Mouse (Mus musculus) skeletal muscle tissue, adult 2 months (tissue): Measurements from ENCODE around the gene Espl1.
A peak's percentile ranks its signal among the peaks of the same experiment; 100 is the strongest.

ENCODE experiments used
- DNase-seq: peaks from one replicate; pipeline ENCODE4 v3.0.0-alpha.2; 2012; ENCODE audit warnings: low read depth, low spot score

Espl1 gene

DNA sequence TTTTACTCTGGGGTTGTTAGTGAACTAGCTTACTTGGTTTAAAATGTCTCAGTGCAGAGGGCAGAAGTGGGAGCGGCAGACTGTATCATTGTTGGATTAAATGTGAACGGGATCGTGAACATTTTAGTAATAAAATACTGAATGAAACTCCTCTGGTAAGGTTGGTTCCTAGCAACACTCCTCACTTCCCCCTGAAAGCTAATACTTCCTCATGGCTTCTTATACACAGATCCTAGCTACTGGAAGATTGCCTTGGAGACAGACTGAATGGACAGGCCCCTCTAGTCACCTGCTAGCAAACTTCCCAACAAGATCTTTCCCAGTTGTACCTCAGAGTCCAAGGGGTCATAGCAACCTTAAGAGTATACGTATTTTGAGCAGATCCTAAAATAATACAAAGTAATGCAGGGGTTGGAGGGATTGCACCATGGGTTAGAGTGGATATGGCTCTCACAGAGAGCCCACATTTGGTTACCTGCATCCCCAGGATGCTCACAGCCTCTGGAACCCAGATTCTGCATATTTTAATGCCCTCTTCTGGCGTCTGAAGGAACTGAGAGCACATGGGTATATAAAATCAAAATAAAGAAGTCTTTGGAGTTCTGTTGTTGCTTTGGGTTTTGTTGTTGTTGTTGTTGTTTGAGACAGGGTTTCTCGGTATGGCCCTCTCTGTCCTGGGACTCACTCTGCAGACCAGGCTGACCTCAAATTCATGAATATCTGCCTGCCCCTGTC is 21.9 kb upstream of the Espl1 start:
- no peak for DNase-seq

DNA sequence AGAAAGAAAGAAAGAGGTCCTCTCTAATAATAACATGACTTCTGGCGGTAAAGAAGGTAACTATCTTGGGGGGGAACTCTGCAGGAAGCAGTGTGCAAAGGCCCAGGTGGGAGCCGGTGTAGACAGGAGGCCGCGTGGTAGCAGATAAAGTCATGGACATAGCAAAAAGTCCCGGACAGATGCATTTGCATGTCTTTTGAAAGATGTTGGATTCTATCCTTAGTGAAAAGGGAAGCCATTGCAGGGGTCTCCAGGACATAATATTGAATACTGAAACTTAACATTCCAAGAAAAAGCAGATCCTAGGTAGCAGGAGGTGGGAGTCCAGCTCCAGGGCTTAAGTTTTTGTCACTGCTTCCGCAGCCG is 17.4 kb upstream of the Espl1 start:
- DNase-seq: no peak

DNA sequence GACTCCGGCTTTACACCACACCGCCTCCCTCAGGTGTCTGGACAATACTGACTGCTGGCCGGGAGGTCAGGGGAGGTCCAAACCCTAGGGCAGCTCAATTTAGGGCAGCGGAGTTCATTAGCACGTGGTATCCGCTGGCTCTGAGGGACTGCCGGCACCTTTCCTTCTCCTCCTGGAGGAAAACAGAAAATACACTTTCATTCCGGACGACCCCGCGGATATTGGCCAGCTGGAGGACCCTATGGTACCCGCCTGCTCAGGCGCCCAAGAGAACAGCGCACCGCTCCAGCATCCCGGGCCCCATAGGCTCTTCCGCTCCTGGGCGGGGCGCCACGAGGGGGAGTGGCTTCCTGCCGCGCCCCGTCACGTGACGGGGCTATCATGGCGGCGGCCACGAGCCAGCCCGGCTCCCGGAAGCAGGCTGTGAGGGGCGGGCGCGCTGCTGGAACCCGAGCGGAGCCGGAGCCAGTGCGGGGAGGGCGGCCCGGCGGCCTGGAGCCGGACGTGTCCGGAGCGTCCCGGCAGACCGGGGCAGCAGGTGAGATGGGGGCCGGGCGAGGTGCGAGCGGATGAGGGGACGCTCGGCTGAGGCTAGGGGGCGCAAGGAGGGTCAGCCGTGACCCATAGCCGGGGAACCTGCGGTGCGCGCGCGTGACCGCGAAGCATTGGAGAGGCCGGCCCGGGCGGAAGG is 16.8 kb upstream of the Espl1 start, which contains the start of gene Mfsd5:
Gene Mfsd5, plus strand, starts transcription at position 363 of the 691 bp plus-strand sequence.
- DNase-seq: peak; percentile 89

DNA sequence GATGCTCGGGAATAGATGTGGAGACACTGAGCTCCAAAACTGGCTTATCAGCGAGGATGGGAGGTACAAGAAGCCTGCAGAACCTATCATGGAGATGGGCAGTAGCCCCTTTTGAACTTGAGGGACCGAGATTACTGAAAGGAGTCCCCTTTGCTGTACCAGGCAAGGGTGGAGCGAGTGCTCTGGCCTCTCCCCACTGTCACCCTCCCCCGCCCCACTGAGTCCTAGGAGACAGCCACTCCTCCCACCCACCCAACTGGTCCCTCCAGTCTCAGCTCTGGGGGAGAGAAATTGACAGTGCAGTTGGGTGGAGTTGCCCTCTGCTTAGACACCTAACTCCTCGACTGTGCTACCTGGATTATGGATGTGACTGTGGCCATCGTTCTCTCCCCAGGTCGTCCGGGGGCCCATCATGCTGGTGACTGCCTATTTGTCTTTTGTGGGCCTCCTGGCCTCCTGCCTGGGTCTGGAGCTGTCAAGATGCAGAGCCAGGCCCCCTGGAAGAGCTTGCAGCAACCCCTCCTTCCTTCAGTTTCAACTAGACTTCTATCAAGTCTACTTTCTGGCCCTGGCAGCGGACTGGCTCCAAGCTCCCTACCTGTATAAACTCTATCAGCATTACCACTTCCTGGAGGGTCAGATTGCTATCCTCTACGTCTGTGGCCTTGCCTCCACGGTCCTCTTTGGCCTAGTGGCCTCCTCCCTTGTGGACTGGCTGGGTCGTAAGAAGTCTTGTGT is 16.1 kb upstream of the Espl1 start:
- no peak for DNase-seq

DNA sequence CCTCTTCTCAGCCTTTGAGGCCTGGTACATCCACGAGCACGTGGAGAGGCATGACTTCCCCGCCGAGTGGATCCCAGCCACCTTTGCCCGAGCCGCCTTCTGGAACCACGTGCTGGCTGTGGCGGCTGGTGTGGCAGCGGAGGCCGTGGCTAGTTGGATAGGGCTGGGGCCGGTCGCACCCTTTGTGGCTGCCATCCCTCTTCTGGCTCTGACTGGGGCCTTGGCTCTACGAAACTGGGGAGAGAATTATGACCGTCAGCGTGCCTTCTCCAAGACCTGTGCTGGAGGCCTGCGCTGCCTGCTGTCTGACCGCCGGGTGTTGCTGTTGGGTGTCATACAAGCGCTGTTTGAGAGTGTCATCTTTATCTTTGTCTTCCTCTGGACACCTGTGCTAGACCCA is 15.4 kb upstream of the Espl1 start:
- DNase-seq: no peak

DNA sequence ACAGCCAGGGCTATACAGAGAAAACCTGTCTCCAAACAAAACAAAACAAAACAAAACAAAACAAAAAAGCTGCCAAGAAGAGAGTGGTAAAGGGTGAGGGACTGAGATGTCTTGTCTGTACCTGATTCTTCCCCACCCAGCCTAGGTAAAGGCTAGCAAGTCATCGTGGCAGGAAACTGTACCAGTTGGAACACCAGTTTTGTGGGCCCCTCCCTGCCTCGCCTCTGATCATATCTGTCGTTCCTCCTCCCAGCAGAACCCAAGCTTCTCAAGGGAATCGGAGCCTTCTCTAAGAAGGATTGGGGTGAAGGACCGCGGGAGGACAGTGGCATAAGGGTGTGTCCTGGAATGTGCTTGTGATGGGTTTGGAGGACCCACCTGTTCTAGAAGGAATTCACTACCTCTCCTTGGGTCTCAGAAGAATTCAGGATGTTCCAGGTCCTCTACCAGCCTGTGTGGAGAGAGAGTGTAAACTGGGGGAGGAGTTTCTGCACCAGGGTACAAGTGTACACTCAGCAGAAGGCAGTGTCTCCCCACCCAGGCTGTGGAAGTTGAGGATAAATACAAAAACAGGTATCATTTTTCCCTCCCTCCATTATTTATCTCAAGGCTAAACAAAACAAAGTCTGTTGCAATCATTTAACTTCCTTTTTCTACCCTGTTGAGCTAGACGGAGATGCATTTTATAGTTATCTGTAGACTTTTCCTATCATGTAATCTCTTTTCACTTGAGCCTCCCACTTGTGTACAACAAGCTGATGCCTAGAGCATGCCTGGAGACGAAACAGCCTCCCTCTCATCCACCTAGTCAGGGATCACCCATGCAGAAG is 13.4 kb upstream of the Espl1 start:
- DNase-seq: no peak

DNA sequence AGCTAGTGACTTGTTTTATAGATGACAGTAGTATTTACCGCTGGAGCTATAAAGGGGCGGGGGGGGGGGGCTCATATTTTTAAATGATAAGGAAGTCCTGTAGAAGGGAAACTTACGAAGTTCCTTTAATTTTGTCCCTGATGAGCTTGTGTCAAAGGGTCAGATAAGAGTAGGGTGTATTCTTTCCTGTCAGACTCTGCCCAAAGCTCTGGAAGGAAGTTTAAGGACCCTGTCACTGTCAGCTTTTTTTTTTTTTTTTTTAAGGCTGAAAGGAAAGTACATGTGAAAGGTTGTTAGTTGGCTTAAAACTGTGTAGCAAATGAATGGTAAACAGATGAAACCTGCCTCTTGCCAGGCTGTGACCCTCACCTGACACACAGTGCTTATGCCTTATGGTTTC is 12.4 kb upstream of the Espl1 start:
- no peak for DNase-seq

DNA sequence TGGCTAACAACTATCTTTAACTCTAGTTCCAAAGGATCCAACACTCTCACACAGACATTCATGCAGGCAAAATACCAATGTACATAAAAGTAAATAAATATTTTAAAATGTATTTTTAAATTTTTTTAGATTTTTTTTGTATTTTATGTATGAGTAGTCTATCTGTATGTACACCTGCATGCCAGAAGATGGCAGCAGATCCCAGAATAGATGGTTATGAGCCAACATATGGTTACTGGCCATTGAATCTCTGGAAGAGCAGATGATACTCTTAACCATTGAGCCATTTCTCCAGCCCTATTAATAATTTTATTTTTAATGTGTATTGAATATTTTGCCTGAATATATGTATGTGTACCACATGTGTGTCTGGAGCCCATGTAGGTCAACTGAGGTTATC is 8.7 kb upstream of the Espl1 start:
- DNase-seq: no peak

DNA sequence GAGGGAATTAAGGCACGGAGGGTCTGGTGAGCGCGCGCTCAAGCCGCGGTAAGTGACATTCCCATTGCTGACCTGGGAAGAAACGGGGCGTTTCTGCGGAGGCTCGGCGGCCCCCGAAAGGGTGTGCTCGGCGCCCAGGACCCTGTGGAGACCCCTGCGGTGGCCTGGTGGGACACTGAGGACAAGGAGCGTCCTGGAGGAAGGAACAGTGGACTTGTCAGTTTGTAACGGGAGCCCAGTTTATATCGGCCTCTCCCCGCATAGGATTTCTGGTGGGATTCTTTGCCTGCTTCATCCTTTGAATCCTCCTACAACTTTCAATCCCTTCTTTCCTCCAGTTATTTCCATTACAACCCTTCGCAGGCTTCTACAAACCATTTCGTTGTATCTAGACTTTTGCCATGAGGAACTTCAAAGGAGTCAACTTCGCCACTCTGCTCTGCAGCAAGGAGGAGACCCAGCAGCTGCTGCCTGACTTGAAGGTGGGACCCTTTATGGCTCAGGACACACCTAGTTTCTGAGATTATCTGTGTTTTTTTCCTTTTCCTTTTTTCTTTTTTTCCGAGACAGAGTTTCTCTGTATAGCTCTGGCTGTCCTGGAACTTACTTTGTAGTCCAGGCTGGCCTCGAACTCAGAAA is 421 bp downstream of the Espl1 start:
- no peak for DNase-seq

DNA sequence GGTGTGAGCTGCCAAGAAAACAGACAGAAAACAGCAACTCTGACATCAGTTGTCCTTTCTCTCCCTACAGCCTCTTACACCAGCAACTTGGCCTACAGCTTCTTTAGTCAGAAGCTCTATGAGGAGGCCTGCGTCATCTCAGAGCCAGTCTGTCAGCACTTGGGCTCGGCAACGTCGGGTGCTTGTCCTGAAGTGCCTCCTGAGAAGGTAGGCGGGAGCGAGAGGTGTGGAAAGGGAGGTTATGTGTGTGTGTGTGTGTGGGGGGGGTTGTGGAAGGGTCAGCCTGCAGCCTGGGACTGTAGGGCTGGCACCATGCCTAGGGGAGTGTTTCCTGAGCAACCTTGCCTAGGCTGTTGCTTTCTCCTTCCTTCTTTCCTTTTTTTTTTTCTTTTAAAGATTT is 6.5 kb downstream of the Espl1 start:
- DNase-seq: no peak

DNA sequence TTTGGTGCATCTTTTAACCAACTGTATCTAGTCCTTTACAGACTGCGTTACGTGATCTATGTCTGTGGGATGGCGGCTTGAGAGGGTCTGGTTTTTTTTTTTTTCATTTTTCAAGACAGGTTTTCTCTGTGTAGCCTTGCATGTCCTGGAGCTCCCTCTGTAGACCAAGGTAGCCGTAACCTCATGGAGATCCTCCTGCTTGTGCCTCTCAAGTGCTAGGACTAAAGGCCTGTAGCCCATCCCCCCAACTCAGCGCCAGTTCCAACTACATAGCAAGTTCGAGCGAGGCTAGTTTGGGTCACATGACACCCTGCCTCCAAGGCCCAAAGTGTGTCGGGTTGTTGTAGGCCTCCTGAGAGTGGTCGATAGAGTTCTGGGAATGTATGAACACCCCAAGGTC is 12.7 kb downstream of the Espl1 start:
- DNase-seq: no peak

DNA sequence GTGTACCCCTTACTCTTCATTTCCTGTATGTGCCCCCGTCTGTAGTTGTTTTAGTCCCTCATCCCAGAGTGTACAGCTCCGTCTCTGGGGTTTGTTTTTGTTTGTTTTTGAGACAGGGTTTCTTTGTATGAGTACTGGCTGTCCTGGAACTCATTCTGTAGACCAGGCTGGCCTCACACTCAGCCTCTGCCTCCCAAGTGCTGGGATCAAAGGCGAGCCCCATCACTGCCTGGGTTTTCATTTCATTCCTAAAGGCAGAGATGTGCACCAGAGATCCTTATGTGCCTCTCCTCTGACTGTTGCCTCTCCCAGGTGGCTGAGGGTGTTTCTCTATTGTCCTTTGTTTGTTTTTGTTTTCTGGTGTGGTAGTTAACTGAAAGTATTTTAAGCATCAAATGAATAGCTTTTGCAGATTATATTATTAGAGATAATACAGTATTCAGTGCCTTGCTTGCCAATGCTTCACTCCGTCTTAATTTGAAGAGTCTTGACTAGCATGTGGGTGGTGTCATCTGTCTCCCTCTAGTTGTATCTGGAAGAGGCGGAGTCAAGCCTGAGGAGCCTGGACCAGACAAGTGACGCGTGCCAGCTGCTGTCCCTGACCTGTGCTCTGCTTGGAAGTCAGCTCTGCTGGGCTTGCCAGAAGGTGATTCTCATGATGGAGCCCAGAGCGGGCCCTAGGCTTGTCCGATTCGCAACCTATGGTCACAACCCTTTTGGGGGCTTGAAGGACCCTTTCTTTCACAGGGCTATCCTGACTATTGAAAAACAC is 14.2 kb downstream of the Espl1 start:
- DNase-seq: no peak

DNA sequence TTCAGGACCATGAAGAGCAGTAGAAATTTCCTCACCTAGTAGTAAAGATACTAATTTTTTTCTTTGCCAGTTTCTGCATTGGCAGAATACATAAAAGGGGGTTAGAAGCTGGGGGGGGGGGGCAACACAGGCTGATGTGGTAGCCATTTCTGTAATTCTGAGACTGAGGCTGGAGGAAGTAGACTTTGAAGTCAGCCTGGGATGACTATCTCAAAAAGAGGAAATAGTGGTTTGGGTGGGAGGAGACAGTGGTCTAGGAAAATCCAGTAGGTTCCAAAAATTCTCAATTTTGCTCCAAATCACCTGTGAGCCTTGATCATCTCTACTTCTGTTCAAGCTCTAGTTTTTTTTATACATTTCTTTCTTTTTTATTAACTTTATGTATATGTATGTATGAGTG is 15.4 kb downstream of the Espl1 start:
- no peak for DNase-seq

DNA sequence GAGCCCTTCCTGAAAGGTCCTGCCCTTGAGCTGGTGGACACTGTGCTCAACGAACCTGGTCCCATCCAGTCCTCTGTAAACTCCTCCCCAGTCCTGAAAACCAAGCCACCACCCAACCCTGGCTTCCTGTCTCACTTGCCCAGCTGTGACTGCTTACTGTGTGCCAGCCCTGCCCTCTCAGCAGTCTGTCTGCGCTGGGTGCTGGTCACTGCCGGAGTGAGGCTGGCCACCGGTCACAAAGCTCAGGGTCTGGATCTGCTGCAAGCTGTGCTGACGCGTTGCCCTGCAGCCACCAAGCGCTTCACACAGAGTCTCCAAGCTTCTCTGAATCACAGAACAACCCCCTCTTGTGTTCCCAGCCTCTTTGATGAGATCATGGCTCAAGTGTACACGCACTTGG is 19.2 kb downstream of the Espl1 start:
- DNase-seq: peak; percentile 31

DNA sequence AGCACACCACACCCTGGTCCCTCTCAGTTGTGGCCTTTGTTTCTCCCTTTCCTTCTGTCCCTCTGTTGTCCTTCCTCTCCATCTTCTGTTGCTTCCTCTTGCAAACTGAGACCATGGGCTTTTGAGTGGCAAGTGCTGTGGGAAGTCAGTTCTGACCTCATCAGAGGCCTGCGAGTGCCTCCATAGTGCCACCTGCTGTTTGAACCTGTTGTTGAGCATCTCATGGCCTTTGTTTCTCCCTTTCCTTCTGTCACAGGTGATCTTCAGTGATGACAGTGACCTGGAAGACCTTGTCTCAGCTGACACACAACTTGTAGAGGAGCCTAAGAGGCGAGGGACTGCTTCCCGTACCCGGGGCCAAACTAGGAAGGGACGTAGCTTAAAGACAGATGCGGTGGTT is 20.2 kb downstream of the Espl1 start:
- peak; percentile 40 for DNase-seq

DNA sequence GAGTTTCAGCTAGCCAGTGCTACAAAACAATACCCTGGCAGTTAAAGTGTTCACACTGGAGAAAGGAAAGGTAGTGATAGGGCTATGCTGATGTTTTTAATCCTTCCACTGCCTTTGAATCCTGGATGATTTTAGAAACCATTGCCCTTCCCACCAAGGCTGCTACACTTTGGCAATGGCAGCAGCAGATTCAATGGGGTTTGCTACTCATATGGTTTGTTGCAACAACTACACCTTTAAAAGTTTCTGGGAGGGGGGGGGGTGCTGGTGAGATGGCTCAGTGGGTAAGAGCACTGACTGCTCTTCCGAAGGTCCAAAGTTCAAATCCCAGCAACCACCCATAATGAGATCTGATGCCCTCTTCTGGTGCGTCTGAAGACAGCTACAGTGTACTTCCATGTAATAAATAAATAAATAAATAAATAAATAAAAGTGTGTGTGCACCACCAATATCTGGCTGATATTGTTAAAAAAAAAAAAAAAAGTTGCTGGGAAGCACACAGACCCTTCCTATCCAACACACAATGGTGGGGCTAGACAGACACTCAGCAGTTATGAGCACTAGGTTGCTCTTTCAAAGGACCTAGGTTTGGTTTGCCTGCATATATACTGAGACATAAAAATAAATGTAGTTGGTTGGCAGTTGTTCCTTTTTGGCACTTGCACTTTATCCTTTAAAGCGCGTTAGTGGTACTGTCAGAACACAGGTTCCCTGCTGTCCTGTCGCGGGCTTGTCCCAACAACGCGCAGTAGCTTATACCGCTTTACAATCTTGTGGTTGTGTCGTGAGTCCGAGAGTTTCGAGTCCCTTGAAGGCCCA is 28.8 kb downstream of the Espl1 start:
- DNase-seq: no peak

DNA sequence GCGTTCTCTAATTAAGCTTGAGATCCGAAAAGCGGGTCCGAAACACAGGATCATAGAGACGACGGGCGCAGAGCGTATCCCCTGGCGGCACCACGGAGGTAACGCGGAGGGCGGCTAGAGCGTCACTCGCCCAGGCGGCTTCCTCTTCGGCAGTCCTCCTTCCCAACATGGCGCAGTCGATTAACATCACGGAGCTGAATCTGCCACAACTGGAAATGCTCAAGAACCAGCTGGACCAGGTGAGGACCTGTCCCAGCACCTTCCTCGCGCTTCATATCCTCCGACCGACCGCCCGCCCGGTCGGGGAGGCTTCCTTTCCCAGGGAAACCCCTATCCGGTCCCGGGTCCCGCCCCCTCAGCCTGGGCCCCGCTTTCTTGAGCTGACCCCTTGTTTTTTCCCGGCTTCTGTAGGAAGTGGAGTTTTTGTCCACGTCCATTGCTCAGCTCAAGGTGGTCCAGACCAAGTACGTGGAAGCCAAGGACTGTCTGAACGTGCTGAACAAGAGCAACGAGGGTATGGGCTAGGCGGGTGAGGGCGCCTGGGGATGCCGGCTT is 30.0 kb downstream of the Espl1 start, which contains the start of gene Pfdn5:
Gene Pfdn5, plus strand, starts transcription at position 95 of the 555 bp plus-strand sequence.
- DNase-seq: peak; percentile 51

DNA sequence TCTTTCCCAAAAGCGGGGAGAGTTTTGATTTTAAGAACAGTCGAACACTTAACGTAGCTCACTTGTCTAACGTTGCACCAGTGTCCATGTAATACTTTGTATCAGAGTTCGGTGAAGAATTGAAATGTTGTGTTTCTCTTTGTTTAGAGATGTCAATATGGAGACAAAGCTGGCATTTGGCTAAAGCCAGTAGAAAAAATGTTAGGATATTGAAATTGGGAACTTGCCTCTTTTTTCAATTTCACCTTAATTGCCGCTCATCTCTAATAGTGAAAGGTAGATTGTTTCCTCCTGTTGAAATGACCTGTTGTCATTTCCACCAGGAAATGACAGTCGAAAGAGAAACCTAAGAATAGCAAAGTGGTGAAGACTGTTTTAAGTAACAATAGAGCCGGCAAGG is 30.8 kb downstream of the Espl1 start:
- no peak for DNase-seq

DNA sequence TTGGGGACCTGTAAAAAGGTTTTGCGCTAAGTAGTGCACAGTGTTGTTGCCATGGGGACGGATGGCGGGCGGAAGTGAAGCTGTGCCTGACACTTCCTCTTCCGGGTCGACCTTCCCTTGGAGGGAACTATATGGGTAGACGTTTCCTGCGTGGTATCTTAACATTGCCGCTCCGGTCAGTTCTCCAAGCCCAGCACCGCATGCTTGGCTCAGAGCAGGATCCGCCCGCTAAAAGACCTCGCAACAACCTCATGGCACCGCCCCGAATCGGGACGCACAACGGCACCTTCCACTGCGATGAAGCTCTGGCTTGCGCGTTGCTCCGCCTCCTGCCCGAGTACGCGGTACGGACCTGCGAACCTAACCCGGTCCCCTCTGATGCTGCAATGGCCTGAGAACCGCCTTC is 35.5 kb downstream of the Espl1 start, which contains the start of gene Myg1:
Gene Myg1, plus strand, starts transcription at position 100 of the 406 bp plus-strand sequence.
- DNase-seq: peak; percentile 66
